Mouse (Mus musculus) 416B (cell line): ENCODE measurements around the gene Prss48.
A peak's percentile ranks its signal among the peaks of the same experiment; 100 is the strongest.

Source experiments
- DNase-seq: peaks from one replicate; pipeline ENCODE4 v3.0.0; 2011; ENCODE audit warnings: low read depth

Gene Prss48

DNA sequence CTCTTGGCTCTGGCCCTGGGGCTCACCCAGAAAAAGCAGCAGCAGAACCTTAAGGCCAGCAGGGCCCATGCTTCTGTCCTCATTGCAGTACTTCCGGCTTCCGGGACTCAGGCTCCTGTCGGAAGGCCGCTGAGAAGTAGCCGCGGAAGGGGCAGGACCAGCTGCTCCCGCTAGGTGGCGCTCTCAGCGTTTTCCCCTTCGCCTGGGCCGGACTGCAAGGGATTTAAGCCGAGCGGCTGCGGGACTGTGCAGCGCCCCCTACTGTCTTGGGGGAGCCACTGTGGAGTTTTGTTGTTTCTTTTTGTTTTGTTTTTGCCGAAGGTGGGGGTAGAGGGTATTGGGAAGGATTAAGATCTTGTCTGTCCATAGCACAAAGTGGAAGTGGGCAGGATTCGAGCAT lies at the start of gene Prss48:
Prss48 (minus strand) TSS at position 69 of the 400 bp plus-strand sequence.
- peak; percentile 17 for DNase-seq

DNA sequence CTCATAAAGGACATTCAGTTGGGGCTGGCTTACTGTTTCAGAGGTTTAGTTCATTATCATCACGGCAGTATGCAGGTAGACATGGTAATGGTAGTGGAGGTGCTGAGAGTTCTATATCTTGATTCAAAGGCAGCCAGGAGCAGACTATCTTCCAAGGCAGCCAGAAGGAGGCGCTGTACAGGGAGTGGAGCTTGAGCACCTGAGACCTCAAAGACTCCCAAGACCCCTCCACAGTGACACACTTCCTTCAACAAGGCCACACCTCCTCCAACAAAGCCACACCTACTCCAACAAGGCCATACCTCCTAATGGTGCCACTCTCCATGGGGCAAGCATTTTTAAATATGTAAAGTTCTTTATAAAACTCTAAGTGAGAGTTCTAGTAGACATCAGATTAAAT lies 46.8 kb upstream of the Prss48 start:
- DNase-seq = peak; percentile 7

DNA sequence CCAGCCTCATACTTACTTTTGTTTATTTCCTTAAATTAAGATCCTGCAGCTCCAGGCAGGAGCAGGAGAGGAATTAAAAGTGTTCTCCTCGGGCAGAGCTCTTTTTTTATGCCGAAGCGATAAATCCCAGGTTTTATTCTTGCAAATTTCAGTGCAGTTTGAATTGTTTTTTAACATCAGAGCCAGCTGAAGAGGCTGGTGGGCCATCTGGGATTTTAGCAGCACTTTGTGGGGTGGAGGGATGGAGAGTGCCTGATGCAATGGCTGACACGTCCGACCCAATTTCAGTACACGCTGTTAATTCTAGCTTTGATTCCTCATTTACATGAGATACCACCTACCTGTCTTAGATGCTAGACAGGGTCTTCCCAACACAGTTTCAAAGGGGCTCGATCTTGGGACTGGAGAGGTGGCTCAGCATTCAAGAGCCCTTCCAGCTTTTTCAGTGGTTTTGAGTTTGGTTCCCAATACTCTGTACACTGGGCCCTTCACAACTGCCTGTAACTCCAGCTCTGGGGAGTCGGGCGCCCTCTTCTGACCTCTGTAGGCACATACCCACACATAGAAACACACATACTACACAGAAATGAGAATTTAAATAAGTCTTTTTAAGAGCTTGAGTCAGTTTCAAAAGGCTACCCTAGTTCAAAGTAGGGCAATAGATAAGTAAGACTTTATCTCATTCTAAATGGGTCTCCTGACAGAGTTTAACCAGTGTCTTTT lies 45.6 kb upstream of the Prss48 start:
- peak; percentile 8 for DNase-seq

DNA sequence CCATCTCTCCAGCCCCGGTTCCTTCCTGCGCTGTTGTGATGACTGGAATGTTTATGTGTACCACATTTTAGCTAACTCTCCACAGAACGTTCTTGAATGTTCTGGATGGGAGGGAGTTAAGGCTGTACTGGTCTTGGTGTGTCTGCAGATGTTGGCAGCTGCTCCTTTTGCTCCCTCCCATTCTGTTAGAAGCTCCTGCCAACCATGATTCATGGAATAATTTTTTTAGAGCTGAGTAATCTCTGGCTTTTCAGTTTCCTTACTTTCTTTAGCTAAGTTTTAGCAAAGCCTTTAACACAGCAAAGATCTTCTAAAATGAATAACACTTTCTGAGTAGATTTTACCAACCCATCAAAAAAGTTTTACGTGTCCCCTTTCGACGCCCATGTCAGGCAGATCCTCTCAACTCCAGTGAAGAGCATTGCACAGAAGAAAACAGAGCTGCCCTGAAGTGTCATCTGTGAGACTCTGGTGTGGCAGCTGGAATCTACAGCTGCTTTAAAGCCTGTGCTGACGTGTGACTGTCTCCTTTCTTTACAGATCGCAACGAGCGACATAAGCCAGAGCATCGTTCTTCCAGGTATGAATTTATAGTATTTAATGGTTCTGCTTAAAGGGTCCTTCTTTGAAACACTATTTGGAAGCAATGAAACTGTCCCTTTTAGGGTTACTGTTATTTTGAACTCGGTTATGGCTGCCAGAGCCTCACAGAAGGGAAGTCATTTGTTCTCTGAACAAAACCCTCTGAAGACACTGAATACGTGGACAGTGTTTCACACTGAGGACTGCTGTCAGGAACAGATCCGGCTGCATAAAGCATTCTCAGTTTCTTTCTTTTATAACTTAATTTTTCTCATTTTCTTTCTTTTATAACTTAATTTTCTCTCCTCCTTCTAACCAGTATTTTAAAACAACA lies 38.3 kb upstream of the Prss48 start:
- no peak for DNase-seq

DNA sequence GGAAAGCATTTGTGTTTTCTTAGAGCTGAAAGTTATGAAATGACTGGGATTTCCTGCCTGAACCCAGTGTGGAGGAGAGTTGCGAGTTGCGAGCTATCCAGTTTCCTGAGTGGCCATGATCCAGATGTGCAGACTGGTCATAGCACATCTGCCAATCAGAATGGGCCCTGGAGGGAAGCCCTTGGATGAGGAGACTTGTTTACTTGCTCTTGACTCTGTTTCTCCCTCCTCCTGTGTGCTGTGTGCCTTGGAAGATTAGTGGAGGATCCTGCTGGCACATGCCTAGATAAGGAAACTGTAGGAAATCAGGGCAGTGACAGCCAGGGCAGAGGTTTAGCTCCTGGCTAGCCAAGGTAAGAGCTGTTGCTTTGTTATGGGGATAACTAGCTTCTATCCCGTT lies 36.4 kb upstream of the Prss48 start:
- DNase-seq = no peak

DNA sequence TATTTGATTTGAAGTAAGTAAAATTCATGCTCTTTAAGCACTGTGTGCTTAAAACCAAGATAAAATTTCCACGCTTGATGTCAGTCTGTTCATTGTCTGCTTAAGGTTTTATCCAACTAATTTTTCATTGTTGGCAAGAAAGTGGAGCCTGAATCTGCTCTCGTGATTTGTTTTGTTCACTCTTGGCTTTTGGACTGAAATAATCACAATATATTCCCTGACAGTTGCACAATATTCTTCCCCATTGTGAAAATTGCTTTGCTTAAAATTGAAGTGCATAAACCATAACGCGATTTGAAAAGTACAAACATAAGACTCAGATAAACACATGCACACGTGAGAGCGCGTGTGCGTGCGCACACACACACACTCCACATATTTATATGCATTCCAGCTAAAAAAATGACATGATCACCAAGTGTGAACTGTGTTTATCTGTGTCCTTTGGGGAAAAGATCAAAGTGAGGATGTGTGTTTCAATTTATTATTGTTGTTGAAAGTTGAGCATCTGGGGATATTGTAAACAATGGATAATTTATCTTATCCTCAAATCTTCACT lies 35.7 kb upstream of the Prss48 start:
- no peak for DNase-seq

DNA sequence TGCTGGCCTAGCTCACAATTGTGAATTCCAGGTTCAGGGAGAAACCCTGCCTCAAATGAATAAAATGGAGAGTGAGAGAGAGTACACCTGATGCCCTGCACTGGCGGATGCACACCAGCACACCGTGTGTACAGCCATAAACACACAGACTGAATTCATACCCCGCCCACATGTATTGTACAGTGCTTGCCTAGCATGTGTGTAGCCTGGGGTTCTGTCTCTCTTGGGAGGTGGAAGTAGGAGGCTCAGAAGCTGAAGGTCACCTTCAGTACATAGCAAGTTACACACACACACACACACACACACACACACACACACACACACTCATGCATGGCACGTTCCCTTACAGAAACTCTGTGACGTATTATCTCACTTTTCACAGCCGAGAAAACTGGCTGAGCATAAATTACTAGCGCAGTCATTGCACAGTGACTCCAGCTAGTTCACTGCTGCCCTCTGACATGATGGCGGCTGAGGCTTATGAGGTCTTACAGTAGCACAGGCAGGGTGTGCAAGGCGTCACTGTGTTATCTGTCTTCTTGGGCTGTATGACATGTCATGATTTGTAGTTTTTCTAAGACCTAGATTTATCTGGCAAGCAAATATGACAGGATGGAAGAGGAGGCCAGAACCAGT lies 31.3 kb upstream of the Prss48 start:
- DNase-seq = no peak

DNA sequence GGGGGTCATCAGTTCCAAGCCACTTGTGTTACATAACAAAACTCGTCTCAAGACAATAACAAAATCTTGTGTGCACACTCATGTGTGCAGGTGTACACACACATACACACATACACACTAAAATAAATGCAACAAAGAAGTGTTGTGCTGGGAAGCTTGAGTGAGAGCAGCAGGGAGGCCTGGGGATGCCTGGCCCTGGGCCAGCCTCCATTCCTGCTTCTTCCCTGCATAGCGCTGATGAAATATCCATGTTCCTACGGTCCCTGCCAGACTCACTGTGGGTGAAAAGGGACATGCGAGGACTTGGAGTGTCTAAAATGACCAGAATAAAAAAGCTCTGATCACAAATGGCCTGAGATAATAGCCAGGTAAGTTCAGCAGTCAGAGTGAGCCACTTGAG lies 28.3 kb upstream of the Prss48 start:
- no peak for DNase-seq

DNA sequence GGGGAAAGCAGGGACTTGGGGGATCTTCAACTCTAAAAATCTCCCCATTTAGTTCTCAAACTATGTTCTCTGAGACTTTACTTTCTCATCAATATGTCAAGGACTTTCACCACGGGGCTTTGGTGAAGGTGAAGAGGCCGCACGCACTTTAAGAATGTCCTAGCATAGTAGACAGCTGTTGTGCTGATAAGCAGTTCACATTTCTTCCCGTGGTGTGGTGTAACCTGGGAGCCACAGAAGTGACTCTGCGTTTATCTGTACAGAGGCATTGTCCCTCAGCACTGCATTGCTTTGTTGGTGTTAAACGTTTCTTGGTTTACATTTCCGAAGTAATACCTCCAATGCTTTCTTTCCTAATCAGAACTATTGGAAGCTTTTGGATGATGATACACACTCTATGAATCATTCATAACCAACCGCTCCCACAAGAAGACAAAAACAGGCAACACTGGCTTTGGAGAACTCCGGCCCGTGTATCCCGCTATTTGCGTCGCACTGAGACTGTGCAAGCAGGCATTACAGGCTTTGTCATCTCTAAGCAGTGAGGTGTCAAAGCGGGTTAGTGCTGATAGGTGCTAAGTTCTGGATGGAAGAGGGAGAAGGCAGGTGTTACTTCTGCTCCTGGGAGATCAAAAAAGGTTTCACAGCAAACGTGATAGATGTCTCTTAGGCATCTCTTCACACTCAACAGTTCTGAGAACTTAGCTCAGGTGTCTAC lies 26.5 kb upstream of the Prss48 start:
- DNase-seq = peak; percentile 23

DNA sequence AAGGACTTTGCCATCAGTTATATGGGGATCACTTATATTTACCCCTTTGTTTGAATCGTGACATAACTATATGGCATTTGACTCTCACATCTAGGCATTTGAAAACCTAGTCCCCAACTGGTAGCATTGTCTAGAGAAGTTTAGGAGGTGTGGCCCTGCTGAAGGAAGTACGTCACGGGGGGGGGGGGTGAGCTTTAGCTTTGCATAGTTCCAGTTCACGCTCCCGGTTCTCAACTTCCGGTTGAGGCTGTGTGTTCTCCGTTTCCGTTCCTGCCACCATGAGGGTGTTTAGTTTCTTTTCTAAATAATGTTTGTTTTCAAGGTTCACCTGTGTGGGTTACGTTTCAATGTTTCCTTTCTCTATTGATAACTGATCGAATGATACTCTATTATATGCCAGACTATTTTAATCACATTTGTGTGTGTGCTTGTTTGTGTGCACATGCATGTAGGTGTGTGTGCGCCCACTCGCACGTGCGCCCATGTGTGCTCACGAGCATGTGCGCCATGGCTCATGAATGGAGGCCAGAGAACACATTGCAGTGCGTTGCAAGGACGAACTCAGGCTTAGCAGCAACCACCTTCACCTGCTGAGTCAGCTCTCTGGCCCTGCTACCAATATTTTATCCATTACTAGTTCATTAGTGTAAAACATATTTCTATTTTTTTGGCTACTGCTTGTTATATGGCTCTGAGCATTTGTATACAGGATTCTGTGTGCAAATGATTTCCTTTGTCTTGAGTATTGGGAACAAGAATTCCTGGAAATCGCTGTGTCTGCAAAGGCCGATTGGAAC lies 23.2 kb upstream of the Prss48 start:
- DNase-seq = no peak

DNA sequence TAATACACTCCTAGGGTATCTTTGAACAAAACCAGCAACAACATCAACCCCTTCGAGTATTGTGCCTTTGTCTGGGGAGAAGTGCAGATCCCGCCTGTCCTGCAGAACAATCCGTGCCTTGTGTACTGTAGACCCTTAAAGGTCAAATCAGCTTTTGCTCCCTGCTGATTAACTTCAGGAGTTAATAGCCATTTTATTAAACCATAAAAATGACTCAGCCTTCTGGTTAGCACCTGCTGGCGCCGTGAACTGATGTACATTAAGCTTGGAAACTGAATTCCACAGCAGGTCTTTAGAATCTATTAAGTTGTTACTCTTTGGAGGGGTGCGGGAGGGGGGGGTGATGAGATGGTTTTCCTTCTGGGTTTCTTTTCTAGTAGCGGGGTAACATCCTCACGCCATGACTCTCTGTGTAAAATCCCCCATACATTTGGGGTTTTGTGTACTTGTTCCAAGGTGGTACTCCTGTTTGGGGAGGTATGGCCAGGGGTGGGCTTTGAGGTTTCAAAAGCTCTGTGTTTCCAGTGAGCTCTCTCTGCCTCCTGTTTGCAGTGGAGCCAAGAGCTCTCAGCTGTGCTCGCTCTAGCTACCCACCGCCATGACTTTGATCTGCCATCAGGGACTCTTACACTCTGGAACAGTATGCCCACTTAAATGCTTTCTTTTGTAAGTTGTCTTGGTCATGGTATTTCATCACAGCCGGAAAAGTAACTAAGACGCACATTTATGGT lies 21.9 kb upstream of the Prss48 start:
- no peak for DNase-seq

DNA sequence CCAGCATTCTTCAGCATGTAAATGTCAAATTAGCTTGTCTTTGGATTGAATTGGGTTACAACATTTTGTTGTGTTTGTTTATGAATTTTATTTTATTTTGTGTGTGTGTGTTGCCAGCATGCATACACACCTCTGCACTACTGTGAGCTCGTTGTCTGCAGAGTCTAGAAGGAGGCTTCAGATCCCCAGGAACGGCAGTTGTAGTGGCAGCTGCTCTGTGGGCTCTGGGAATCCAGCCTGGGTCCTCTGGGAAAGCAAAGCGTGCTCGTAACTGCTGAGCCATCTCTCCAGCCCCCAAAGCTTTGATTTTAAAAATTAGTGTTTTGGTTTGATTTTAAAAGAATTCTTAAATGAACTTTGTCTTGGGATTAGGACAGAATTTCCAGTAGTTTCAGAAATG lies 19.4 kb upstream of the Prss48 start:
- no peak for DNase-seq

DNA sequence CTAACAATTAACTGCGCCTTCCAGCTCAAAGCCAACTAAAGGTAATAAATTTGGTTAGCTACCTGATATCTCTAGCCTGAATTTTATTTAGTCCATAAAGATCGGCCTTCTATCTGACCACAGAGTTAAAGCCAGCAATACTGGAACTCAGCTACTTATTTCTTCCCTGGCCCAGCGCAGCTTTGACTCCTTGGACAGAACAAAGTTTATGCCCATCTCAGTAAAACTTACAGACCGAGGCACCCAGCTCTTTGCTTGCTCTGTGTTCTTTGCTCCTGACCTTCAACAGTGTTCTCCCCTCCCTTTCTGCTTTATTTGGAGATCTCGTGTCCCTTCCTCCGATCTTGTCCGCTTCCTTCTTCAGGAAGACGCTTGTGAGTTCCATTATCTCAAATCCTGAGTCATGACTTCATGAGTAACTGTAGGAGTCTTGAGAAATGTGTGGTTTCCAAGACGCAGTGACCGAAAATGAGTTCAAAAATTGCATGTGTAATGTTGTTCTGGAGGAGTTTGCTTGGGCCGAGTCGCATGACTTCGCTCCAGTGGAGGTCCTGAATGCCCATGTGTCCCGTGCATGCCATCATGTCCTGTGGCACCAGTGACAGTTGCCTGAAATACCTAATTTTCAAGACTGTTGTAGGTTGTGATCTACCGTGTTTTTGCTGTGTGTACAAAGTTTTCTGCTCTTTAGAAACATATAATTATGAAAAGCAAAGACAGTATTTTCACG lies 18.8 kb upstream of the Prss48 start:
- peak; percentile 71 for DNase-seq

DNA sequence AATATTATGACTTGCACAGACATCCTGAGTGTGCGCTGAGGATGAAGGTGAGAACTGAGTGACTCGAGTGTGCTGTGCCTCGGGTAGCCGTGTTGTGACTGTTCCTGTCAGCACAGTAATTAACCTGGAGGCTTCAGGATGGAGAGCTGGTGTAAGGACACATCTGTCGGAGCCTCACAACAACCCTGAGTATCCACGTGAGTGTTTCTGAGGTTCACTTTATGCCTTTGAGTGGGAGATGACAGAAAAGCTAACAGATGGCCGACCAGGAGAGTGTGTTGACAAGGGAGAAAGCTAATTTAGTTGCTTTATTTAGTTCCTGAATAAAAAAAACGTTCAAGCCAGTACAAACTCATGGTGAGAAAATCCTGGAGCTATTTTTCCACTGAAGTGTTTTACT lies 15.2 kb upstream of the Prss48 start:
- no peak for DNase-seq

DNA sequence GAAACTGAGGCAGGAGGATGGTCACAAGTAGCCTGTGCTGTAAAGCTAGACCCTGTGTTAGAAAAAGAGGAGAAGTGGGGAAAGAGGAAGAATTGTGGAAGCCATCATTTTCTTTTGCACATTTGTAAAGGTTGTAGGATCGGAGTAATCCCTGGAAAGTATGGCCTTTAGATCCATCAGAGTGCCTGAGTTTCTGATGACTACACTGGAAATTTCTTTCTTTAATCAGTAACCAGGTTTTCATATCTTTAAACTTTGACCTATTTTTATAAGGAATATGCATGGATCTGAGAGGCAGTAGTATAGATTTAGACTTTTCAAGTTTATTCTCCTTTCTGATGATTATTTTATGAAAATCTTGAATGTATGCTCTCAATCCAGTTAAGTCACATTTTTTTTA lies 14.7 kb upstream of the Prss48 start:
- DNase-seq = no peak

DNA sequence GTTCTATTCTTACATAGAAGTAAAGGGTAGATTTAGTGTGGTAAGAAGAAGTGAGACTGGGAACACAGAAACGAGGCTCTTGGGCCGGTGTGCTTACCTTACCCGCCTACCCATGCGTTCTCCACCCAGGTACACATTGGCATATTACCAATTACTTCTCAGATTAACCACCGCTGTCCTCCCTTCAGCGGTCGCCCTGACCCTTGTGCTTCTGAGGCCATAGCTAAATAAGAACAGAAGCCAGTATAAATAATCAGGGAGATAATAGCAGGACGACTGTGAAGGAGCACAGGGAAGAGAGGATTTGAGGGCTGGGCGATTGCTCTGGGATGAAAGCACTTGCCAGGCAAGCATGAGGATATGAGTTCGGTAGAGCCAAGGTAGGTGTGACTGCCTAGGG lies 11.5 kb upstream of the Prss48 start:
- no peak for DNase-seq

DNA sequence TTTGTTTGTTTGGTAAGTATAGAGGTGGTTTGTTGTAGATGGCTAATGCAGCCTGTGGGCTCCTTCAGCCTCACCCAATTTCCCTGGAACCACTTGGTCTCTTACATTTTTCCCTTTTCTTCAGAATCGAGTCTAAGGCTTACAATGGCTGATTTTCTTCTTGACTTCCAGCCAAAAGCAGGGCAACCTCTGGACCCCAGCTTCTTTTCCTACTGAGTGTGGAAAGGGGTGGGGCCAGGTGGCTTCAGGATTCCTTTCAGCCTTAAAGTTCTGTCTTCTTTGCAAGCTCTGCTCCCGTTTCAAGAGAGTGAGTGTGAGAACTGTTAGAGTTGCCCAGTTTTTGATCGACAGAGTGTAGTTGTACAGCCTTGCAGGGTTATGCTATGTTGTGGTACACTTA lies 9.5 kb upstream of the Prss48 start:
- no peak for DNase-seq

DNA sequence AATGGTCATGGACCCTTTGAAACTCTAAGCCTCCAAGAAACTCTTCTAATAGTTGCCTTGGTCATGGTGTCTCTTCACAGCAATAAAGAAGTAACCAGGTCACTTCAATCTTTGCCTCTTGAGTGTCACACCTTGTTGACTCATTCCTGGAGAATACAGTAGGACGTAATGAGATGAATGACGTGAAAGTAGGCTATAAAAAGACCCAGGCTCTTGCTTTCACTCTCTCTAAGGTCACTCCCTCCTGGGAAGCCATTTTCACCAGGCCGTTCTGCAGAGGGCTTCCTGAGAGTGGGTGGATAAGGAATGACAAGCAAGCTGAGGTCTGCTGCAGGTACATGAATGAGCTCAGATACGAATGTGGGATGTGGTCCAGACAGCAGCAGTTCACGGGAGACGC lies 9.1 kb upstream of the Prss48 start:
- DNase-seq = no peak

DNA sequence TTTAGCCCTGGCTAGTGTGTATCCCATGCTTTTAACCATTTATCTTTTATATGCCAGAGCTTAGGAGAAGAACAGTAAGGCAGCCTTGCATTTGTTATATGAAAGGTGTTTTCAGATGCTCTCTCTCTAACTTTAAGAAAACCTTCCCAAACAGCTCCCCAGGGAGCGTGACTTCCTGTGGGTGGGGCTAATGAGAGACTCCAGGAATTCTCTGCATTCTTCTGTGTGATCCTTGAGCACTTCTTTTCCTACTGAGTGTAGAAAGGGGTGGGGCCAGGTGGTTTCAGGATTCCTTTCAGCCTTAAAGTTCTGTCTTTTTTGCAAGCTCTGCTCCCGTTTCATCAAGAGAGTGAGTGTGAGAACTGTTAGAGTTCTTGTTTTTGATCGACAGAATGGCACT lies 8.3 kb upstream of the Prss48 start:
- no peak for DNase-seq

DNA sequence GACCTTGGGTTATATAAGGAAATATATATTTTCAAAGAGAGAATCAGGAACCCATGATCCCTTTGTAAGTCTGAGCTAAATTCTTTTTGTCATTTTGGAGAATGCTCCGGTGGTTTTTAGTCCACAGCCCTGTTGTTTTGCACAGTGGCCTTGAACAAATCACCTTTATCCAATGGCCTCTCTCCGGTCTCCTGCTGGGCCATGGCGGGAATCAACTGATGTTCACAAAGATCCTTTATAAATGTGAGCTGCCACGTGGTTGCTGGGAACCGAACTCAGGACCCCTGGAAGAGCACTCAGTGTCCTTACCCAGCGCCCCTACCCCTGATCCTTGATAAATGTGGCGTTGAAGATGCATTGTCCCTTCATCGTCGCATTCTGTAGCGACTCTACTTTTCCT lies 2.5 kb upstream of the Prss48 start:
- DNase-seq = no peak
